Mouse (Mus musculus) large intestine, adult 2 months (tissue): Measurements from ENCODE around the gene Gm28036. TPM values are rescaled to one million over a fixed set of nuclear protein-coding genes. Genes with fewer than 3 reads are reported as not detected.

Source experiments
- polyA plus RNA-seq: library from polyadenylated mRNA; depleted of rRNA; stranded (reverse); fragments of >200 nt; gene quantifications from 2 replicates; pipeline ENCODE4 v1.2.3, GENCODE M21; 2012; rRNA removed

Gene Gm28036
- polyA plus RNA-seq, 1 experiment, result 1.1 TPM

Other genes with a start within 250 kb of the Gm28036 start
- gene Uqcc1, start 196.8 kb downstream of the Gm28036 start, polyA plus RNA-seq, result 26.7 and 31.3 TPM in 2 replicates
- not detected in 2 replicates for gene Gm15557, start 186.4 kb downstream of the Gm28036 start, polyA plus RNA-seq
- gene Gdf5, start 181.7 kb downstream of the Gm28036 start, polyA plus RNA-seq, result 0.10 and 0.15 TPM in 2 replicates
- gene Cep250, start 170.6 kb downstream of the Gm28036 start, polyA plus RNA-seq, result 4.7 and 8.2 TPM in 2 replicates
- gene 6430550D23Rik, start 119.1 kb downstream of the Gm28036 start, polyA plus RNA-seq, result 1.4 and 1.8 TPM in 2 replicates
- 291 and 343 TPM in 2 replicates for gene Ergic3, start 119.0 kb downstream of the Gm28036 start, polyA plus RNA-seq
- 0.06 and 0.45 TPM in 2 replicates for gene Fer1l4, start 74.1 kb downstream of the Gm28036 start, polyA plus RNA-seq
- 0.47 and 0.86 TPM in 2 replicates for gene Spag4, start 61.9 kb downstream of the Gm28036 start, polyA plus RNA-seq
- 28.4 and 52.4 TPM in 2 replicates for gene Cpne1, start 15.1 kb downstream of the Gm28036 start, polyA plus RNA-seq
- 3.9 and 8.1 TPM in 2 replicates for gene Rbm12, start 15.1 kb downstream of the Gm28036 start, polyA plus RNA-seq
- gene Romo1, start 16.9 kb upstream of the Gm28036 start, polyA plus RNA-seq, result 172 and 173 TPM in 2 replicates
- gene Nfs1, start 17.1 kb upstream of the Gm28036 start, polyA plus RNA-seq, result 34.1 and 48.5 TPM in 2 replicates
- gene Rbm39, start 53.1 kb upstream of the Gm28036 start, polyA plus RNA-seq, result 26.0 and 35.1 TPM in 2 replicates
- gene Phf20, start 69.4 kb upstream of the Gm28036 start, polyA plus RNA-seq, result 5.9 and 7.7 TPM in 2 replicates
- gene Cnbd2, start 185.2 kb upstream of the Gm28036 start, polyA plus RNA-seq, result 0.36 and 0.70 TPM in 2 replicates
- gene Scand1, start 185.6 kb upstream of the Gm28036 start, polyA plus RNA-seq, result 94.7 and 113 TPM in 2 replicates